Mouse (Mus musculus) small intestine, adult 2 months (tissue): ENCODE measurements around the gene Kctd8.

Source experiments
- CTCF ChIP-seq: fragments of 200-500 bp; IDR thresholded peaks from 2 replicates; pipeline ENCODE4 v1.5.1; 2012; ENCODE audit warnings: low read depth, mild to moderate bottlenecking, control low read depth, inconsistent platforms, low read length, moderate library complexity, mixed read lengths; ENCODE audit not compliant: insufficient replicate concordance, insufficient read length; ENCODE audit errors: extremely low read depth
- POLR2A ChIP-seq: fragments of 200-500 bp; IDR thresholded peaks from 2 replicates; pipeline ENCODE4 v1.6.1; 2012; ENCODE audit warnings: low read depth, mild to moderate bottlenecking, control low read depth, inconsistent platforms, low read length, moderate library complexity

GRCm38 (mm10) chr5:69222608-69223007, 118.9 kb downstream of the Kctd8 start:
- TF ChIP-seq CTCF (no peak), POLR2A (no peak)
